ENCODE assay signal across 9 mouse cellular contexts in genomic region chr1:63659591-63659990, GRCm38 (mm10). TPM values are rescaled to one million over a fixed set of nuclear protein-coding genes. Genes with fewer than 3 reads are reported as not detected.
A peak's percentile ranks its signal among the peaks of the same experiment; 100 is the strongest.
DNase-seq lines count a peak whose midpoint lies in the region; ATAC-seq and TF ChIP-seq lines count a peak whose summit lies in the region.
"Had no signal": no experiment of that assay in that cellular context is flagged by ENCODE, and none has a peak within 500 bp of the region (broad histone marks: within the 10 kb centered on the region; RNA-seq: fewer than 3 reads in every experiment).

No protein-coding gene starts in this region.

- DNase-seq in kidney, adult 18-20 months, result peak; percentile 21
- no peak for DNase-seq in kidney, adult 11 months
- peak; percentile 77 for DNase-seq in MN1 (ENCODE audit: low spot score)
- peak; percentile 58 to 66 for DNase-seq in cerebellum, postnatal 14 days
- DNase-seq in heart, postnatal 0 days (ENCODE audit: low spot score), result peak; percentile 47
- peak; percentile 31 to 45 for DNase-seq in kidney, postnatal 4 days
- peak; percentile 58 for DNase-seq in yolk sac, embryonic 10.5 days (ENCODE audit: low spot score)

- peak; percentile 77 for TF ChIP-seq CTCF in heart, postnatal 0 days (IDR thresholded peaks at IDR 0.05; ENCODE audit: low read depth)

- H3K27ac ChIP-seq in heart, postnatal 0 days (ENCODE audit: low read depth), result no peak overlapping the region

- H3K4me1 ChIP-seq in heart, postnatal 0 days (ENCODE audit: control insufficient read depth, insufficient read depth), result no peaks in the 10 kb centered on the region

- H3K36me3 ChIP-seq in heart, postnatal 0 days (replicated peaks; ENCODE audit: control insufficient read depth, insufficient read depth, low read length), result no peaks in the 10 kb centered on the region

- no peaks in the 10 kb centered on the region for H3K9me3 ChIP-seq in heart, postnatal 0 days (replicated peaks; ENCODE audit: control insufficient read depth, low read length)

- 3% methylated on average over 7 of the region's 7 CpGs for WGBS in heart, postnatal 0 days

- H3K4me3 ChIP-seq in heart, postnatal 0 days (ENCODE audit: low read depth, low read length), result no peak overlapping the region

- no peak for TF ChIP-seq EP300 in heart, postnatal 0 days (IDR thresholded peaks at IDR 0.05; ENCODE audit: low read depth)

- H3K9ac ChIP-seq in heart, postnatal 0 days (replicated peaks; ENCODE audit: low read depth, low read length), result no peak overlapping the region

- ATAC-seq in heart, postnatal 0 days (ENCODE audit: insufficient read depth, low read depth), result no peak
- peak; percentile 80 for ATAC-seq in megakaryocyte-erythroid progenitor cell, adult 5-6 weeks (replicated peaks; ENCODE audit: low FRiP score, low TSS enrichment, poor library complexity, severe bottlenecking)

- no peak overlapping the region for H3K4me2 ChIP-seq in heart, postnatal 0 days (ENCODE audit: low read depth, low read length)

- H3K27me3 ChIP-seq in heart, postnatal 0 days (ENCODE audit: control insufficient read depth, insufficient read depth, low read length), result peaks cover 11% of the 10 kb centered on the region; the same call in 1 of the 2 replicates

RNA-seq across cellular contexts. Expression of gene Dytn, which starts 27.1 kb away (rescaled TPM):
- total RNA-seq in heart, postnatal 0 days (2014; rRNA removed; ENCODE audit: low replicate concordance), result not detected in 2 replicates
- polyA plus RNA-seq in heart, postnatal 0 days (2015; fragmentation: Nextera tagmentation; extraction: Ambion mirVana), result not detected in 2 replicates
- not detected in 2 replicates for total RNA-seq in megakaryocyte-erythroid progenitor cell, adult 5-6 weeks (2014; fragmentation: Nextera tagmentation)
- not detected in 2 replicates for total RNA-seq in megakaryocyte-erythroid progenitor cell, adult 5-6 weeks (2017)
- polyA plus RNA-seq: lung, embryonic 16.5 days had no signal

RNA-seq across cellular contexts. Expression of gene Gm39653, which starts 43.8 kb away (rescaled TPM):
- total RNA-seq in heart, postnatal 0 days (2014; rRNA removed; ENCODE audit: low replicate concordance), result not detected in 2 replicates
- not detected in 2 replicates for polyA plus RNA-seq in heart, postnatal 0 days (2015; fragmentation: Nextera tagmentation; extraction: Ambion mirVana)
- total RNA-seq in megakaryocyte-erythroid progenitor cell, adult 5-6 weeks (2014; fragmentation: Nextera tagmentation), result not detected in 2 replicates
- total RNA-seq in megakaryocyte-erythroid progenitor cell, adult 5-6 weeks (2017), result not detected in 2 replicates
- polyA plus RNA-seq: lung, embryonic 16.5 days had no signal
